Mouse (Mus musculus): ENCODE results near the gene AC141477.1. TPM values are rescaled to one million over a fixed set of nuclear protein-coding genes. Genes with fewer than 3 reads are reported as not detected.

Gene AC141477.1
- total RNA-seq, 4 experiments from 2014 or later: not detected

GRCm38 (mm10) chr10:76416811-76417210 is 23.4 kb downstream of the AC141477.1 start:
- peak; percentile 66 to 87 for DNase-seq (ENCODE audit: low spot score in 2 of 2)

- no peak for DNase-seq (ENCODE audit: low spot score in 2 of 2)
Observed at GRCm38 (mm10) chr10:76408520-76408919, 31.7 kb downstream of the AC141477.1 start.

- DNase-seq (ENCODE audit: low spot score in 2 of 2): peak; percentile 28 to 47
Observed at GRCm38 (mm10) chr10:76392596-76392995, 47.6 kb downstream of the AC141477.1 start.

GRCm38 (mm10) chr10:76391786-76392185 is 48.5 kb downstream of the AC141477.1 start:
- DNase-seq (ENCODE audit: low spot score in 2 of 2): peak in 1 of 2 experiments; percentile 18

DNA sequence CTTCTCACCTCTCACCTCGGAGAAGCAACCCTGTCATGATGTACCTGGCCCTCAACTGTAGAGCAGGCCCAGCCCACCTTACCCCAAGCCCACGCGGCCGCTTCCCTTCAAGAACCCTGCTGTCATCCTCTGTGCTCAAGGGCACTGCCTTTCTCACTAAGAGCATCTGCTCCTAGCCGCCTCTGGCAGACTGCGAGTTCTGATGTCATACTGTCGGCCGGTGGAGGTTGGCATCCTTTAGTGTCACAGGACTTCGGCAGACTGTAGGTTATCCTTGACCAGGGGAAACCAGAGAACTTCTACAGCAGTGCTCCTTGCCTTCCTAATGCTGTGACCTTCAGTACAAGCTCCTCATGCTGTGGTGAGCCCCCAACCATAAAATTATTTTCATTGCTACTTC is 49.1 kb downstream of the AC141477.1 start:
- DNase-seq (ENCODE audit: low spot score in 2 of 2): no peak

Other genes starting within 250 kb of the AC141477.1 start
- 1 to 10 TPM; 2.1 to 3.3 (median 3.0) TPM for gene Prmt2, start 202.6 kb downstream of the AC141477.1 start, total RNA-seq (2022)
- 1 to 10 TPM; 1.2 to 3.0 (median 2.4) TPM for gene S100b, start 186.6 kb downstream of the AC141477.1 start, total RNA-seq (2022)
- 1 to 10 TPM; 2.6 to 4.3 (median 2.8) TPM for gene Dip2a, start 95.2 kb downstream of the AC141477.1 start, total RNA-seq (2022)
- 10 to 100 TPM; 53.2 to 69.0 (median 59.0) TPM for gene Pcnt, start 2.3 kb upstream of the AC141477.1 start, total RNA-seq (2022)
- not detected for gene 2610028H24Rik, start 8.6 kb upstream of the AC141477.1 start, total RNA-seq (2022)
- 10 to 100 TPM; 15.6 to 19.9 (median 17.2) TPM for gene Mcm3ap, start 28.5 kb upstream of the AC141477.1 start, total RNA-seq (2022)
- gene Ybey, start 28.7 kb upstream of the AC141477.1 start, total RNA-seq (2022): 1 to 10 TPM; 3.7 to 4.4 (median 4.2) TPM
- gene Lss, start 91.1 kb upstream of the AC141477.1 start, total RNA-seq (2022): 1 to 10 TPM; 4.4 to 8.1 (median 7.2) TPM
- not detected for gene Spatc1l, start 121.8 kb upstream of the AC141477.1 start, total RNA-seq (2022)
- gene Ftcd, start 135.2 kb upstream of the AC141477.1 start, total RNA-seq (2022): under 1 TPM in 1 of 4 experiments, not detected in 3; 0.27 TPM
- 10 to 100 TPM; 15.1 to 28.1 (median 17.1) TPM for gene Col6a2, start 183.2 kb upstream of the AC141477.1 start, total RNA-seq (2022)

Measured in gastrocnemius, adult 8-10 months (tissue).